Mouse (Mus musculus): ENCODE measurements around the gene Ltb4r2.

DNA sequence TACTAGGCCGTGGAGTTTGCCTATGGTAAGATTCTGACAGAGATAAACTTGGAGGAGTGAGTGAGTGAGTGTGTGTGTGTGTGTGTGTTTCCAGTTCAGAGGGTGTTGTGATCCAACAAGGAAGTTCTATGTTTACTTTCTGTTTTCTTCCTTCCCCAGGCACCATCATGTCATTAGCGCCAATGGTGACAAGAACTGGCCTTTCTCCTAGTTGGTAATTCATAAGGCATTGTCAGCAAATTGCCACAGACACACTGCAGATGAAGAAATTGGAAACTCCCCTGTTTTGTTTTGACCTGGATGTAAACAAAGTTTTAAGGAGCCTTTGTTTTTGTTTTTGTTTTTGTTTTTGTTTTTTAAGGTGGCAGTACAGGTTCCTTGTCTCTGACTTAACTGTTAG lies 32.2 kb downstream of the Ltb4r2 start:
- TF ChIP-seq RAD21 (IDR thresholded peaks at IDR 0.05; ENCODE audit: low read depth, low read length) (no peak), SIN3A (IDR thresholded peaks at IDR 0.05; ENCODE audit: low read length) (no peak), MEF2A (IDR thresholded peaks at IDR 0.05; ENCODE audit: borderline replicate concordance, low read depth, low read length) (no peak), CTCF (conservative IDR thresholded peaks at IDR 0.05 in 1 of 2, IDR thresholded peaks at IDR 0.05 in 1 of 2; ENCODE audit: low read depth in 2 of 2, low read length in 2 of 2) (no peak), TBP (conservative IDR thresholded peaks at IDR 0.05; ENCODE audit: low read depth, low read length) (no peak), POLR2A (IDR thresholded peaks at IDR 0.05; ENCODE audit: low read depth, low read length) (no peak)
